Mouse (Mus musculus) fibroblast of lung, adult 2 months (primary cell): ENCODE measurements around the gene Zfhx3.

Experiments
- DNase-seq: peaks from one replicate; pipeline ENCODE4 v3.0.0-alpha.2; 2011; ENCODE audit warnings: low read depth

Gene Zfhx3

GRCm38 (mm10) chr8:108552518-108552917 is 610.1 kb downstream of the Zfhx3 start:
- DNase-seq: peak; percentile 27

GRCm38 (mm10) chr8:108553808-108554577 is 611.5 kb downstream of the Zfhx3 start:
- DNase-seq: no peak

- no peak for DNase-seq
These were observed 612.3 kb downstream of the Zfhx3 start for GRCm38 (mm10) chr8:108554578-108555245.

- DNase-seq: no peak
These were observed 621.0 kb downstream of the Zfhx3 start for GRCm38 (mm10) chr8:108563420-108563819.

GRCm38 (mm10) chr8:108563934-108564564 is 621.6 kb downstream of the Zfhx3 start:
- no peak for DNase-seq

- DNase-seq: no peak
These were observed 623.6 kb downstream of the Zfhx3 start for GRCm38 (mm10) chr8:108566035-108566434.

- DNase-seq: no peak
These were observed 631.0 kb downstream of the Zfhx3 start for GRCm38 (mm10) chr8:108573295-108574017.

GRCm38 (mm10) chr8:108574101-108574500 is 631.7 kb downstream of the Zfhx3 start:
- DNase-seq: no peak

- no peak for DNase-seq
These were observed 635.1 kb downstream of the Zfhx3 start for GRCm38 (mm10) chr8:108577571-108577970.

GRCm38 (mm10) chr8:108578388-108578787 is 635.9 kb downstream of the Zfhx3 start:
- DNase-seq: no peak

GRCm38 (mm10) chr8:108579808-108580207 is 637.4 kb downstream of the Zfhx3 start:
- DNase-seq: no peak

- DNase-seq: no peak
These were observed 637.9 kb downstream of the Zfhx3 start for GRCm38 (mm10) chr8:108580364-108580763.

GRCm38 (mm10) chr8:108581557-108581956 is 639.1 kb downstream of the Zfhx3 start:
- no peak for DNase-seq

- no peak for DNase-seq
These were observed 639.8 kb downstream of the Zfhx3 start for GRCm38 (mm10) chr8:108582251-108582650.

- no peak for DNase-seq
These were observed 640.8 kb downstream of the Zfhx3 start for GRCm38 (mm10) chr8:108583261-108583660.

GRCm38 (mm10) chr8:108583867-108584661 is 641.6 kb downstream of the Zfhx3 start:
- DNase-seq: no peak

- DNase-seq: no peak
These were observed 642.2 kb downstream of the Zfhx3 start for GRCm38 (mm10) chr8:108584662-108584978.

- DNase-seq: no peak
These were observed 648.6 kb downstream of the Zfhx3 start for GRCm38 (mm10) chr8:108591037-108591436.

GRCm38 (mm10) chr8:108592028-108592724 is 649.7 kb downstream of the Zfhx3 start:
- no peak for DNase-seq

- DNase-seq: no peak
These were observed 650.6 kb downstream of the Zfhx3 start for GRCm38 (mm10) chr8:108592990-108593589.

- no peak for DNase-seq
These were observed 651.4 kb downstream of the Zfhx3 start for GRCm38 (mm10) chr8:108593891-108594290.
